Mouse (Mus musculus): ENCODE results near the gene Zfp628.

Zfp628 gene

DNA sequence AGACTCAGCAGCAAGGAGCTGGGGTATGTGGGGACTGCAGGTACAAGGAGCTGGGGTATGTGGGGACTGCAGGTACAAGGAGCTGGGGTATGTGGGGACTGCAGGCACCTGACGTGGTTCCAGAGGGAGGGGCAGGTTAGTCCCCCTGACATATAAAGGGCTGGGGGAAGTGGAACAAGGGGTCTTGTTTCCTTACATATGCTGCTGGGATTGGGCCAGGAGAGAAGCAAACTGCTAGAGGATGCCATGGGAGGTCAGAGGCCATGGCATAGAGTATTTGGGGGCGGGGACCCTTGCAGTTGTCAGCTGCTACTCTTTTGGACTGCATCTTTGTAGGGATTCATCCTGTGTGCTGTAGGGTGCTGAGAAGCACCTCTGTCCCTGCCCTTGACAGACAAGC is 2.5 kb downstream of the Zfp628 start:
- DNase-seq (ENCODE audit: low spot score in 2 of 2), result no peak

DNA sequence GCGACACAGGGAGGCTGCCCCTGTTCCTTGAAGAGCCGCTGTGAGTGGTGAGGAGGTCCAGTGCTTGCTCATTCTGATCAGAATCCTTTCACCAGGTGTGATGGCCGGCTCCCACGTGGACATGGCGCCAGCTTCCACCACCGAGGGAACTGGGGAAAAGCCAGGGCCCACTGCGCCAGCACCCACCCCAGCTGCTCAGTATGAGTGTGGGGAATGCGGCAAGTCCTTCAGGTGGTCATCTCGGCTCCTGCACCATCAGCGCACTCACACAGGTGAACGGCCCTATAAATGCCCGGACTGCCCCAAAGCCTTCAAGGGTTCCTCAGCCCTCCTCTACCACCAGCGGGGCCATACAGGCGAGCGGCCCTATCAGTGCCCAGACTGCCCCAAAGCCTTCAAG is 3.7 kb downstream of the Zfp628 start:
- no peak for DNase-seq (ENCODE audit: low spot score in 2 of 2)

DNA sequence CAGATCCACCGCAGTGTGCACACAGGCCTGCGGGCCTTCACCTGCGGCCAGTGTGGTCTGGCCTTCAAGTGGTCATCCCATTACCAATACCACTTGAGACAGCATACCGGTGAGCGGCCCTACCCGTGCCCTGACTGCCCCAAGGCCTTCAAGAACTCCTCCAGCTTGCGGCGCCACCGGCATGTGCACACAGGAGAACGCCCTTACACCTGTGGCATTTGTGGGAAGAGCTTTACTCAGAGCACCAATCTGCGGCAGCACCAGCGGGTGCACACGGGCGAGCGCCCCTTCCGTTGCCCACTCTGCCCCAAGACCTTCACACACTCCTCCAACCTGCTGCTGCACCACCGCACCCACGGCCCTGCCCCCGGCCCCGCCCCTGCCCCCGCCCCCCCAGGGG is 4.1 kb downstream of the Zfp628 start:
- no peak for DNase-seq (ENCODE audit: low spot score in 2 of 2)

DNA sequence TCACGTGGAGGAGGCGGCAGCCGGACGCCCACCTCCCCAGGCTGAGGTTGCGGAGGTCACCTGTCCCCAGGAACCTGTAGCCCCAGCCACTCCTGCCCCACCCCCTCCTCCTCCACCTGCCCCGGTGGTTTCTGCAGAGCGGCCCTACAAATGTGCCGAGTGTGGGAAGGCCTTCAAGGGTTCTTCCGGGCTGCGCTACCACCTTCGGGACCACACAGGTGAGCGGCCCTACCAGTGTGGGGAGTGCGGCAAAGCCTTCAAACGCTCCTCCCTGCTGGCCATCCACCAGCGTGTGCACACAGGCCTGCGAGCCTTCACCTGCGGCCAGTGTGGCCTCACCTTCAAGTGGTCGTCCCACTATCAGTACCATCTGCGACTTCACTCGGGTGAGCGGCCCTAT is 5.0 kb downstream of the Zfp628 start:
- DNase-seq (ENCODE audit: low spot score in 2 of 2), result no peak

DNA sequence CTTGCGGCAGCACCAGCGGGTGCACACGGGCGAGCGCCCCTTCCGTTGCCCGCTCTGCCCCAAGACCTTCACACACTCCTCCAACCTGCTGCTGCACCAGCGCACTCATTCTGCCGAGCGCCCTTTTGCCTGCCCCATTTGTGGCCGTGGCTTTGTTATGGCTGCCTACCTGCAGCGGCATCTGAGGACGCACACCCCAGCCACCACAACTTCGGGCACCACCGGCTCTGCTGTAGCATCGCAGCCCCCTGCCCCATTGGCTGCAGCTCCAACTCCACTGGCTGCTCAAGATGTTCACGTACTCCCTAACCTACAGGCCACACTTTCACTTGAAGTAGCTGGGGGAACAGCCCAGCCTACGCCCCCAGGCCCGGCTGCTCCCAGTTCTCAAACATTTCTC is 5.5 kb downstream of the Zfp628 start:
- no peak for DNase-seq (ENCODE audit: low spot score in 2 of 2)

DNA sequence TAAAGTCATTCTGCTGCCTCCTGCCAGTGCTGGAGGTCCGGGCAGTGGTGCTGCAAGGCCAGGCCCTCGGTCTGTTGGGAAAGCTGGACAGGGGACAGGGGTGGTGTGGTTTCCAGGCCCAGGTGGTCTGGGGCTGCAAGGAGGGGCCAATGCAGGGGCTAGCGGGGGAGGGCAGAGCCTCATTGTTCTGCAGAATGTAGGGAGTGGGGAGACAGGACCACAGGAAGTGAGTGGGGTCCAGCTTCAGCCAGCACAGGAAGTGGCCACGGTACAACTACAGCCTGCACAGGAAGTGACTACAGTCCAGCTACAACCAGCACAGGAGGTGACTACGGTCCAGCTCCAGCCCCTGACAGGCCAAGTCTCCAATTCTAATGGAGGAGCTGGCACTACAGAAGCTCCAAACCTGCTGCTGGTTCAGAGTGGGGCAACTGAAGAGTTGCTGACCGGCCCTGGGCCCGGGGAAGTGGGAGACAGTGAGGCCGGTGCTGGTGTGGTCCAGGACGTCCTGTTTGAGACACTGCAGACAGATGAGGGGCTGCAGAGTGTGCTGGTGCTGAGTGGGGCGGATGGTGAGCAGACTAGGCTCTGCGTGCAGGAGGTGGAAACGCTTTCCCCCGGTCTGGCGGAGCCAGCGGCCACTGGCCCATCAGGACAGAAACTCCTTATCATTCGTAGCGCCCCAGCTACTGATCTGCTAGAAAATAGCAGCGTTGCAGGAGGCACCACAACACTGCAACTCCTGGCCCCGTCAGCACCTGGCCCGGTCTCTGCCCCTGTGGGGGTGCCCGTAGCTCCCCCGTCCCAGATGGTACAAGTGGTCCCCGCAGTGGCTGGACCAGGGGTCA is 6.2 kb downstream of the Zfp628 start:
- DNase-seq (ENCODE audit: low spot score in 2 of 2), result no peak

DNA sequence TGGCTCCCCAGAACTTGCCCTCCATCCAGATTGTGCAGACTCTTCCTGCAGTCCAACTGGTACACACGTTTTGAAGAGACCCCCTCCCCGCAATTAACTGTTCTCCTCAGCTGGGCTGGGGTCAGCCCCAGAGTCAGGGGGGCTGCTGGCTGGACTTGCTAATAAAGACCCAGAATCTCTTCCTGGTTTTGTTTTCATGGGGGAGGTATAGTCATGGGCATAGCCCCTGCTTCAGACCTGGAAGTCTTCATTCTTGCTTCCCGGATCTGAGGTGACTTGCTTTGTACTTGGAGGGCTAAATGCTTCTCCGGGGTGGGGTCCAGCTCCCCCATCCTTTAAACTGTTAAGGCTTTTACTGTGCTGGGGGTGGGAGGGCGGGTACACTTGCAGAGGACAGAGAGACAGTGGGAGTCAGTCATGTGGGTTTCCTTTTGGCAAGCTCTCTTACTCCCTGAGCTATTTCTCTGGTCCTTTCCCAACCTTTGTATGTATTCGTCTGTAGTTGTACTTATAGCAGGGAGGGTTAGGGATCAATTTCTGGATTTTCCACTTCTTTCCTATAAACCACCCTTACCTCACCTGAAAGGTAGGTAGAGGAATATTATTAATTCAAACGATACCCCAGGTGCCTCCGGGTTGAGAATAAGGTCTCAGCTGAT is 6.9 kb downstream of the Zfp628 start, which contains the start of gene Nat14:
Gene Nat14 (plus strand): TSS at position 205 of the 659 bp plus-strand sequence.
- DNase-seq (ENCODE audit: low spot score in 2 of 2), result no peak

DNA sequence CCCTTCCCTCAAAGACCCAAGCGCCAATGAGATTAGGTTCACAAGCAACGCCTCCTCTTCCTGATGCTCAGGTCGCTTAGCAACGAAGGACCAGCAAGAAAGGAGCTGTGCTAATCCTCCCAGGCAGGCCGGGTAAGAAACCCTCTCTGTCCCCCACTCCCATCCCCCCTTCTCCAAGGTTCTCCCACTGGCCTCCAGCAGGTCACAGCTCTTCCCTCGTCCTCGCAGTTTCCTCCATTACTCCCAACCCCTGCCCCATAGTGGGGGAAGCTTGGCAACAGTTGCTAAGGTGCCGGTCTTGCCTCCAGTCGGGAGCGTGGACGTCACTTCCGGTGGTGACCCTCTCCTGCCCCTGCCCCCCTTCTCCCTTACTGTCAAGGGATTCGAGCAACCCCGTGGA is 7.5 kb downstream of the Zfp628 start:
- DNase-seq (ENCODE audit: low spot score in 2 of 2), result peak in 1 of 2 experiments; percentile 36

DNA sequence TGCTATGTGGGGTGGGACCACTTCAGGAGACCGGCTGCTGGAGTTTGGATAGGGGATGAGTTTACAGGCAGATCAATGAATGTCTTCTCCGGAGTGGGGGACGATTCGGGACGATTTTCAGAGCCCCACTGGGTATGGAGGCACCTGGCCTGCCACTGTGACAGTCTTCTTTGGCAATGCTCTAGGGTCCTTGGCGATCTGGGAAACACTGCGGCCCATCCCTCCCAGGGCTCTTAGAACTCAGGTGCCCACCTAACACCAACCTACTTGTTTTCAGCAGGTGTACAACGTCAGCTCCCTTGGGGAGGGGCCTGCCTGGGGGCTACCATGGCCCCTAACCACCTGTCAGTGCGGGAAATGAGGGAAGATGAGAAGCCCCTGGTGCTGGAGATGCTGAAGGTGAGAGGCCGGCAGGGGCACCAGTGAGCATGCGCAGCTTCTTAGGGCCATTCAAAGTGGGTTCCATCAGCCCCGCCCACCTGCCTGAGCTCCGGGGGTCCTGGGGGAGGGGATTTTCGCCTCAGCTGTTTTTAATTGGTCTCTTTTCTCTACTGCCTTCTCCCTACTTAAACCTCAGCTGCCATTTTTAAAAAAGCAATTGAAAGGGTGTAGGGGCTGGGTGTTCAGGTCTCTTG is 8.0 kb downstream of the Zfp628 start:
- no peak for DNase-seq (ENCODE audit: low spot score in 2 of 2)

DNA sequence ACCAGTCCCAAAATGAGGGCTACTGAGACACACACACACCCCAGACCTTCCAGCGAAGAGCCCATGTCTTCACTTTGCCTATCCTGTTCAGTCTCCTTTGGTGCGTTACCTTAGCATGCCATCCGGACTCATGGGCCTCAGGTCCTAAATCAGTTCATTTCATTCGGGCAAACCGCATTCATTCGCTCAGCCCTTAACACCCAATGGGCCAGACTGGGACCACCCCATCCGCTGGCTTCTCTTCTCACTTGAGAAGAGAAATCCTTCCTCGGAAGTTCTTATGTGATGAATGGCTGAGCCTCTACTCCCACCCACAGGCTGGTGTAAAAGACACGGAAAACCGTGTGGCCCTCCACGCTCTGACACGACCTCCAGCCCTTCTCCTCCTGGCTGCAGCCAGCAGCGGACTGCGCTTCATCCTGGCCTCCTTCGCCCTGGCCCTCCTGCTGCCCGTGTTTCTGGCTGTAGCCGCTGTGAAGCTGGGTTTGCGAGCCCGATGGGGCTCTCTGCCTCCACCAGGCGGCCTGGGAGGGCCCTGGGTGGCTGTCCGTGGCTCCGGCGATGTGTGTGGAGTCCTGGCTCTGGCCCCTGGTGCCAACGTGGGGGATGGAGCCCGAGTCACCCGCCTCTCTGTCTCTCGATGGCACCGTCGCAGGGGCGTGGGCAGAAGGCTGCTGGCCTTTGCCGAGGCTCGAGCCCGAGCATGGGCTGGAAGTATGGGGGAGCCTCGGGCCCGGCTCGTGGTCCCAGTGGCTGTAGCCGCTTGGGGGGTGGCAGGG is 8.8 kb downstream of the Zfp628 start:
- DNase-seq (ENCODE audit: low spot score in 2 of 2), result peak; percentile 38 to 44

DNA sequence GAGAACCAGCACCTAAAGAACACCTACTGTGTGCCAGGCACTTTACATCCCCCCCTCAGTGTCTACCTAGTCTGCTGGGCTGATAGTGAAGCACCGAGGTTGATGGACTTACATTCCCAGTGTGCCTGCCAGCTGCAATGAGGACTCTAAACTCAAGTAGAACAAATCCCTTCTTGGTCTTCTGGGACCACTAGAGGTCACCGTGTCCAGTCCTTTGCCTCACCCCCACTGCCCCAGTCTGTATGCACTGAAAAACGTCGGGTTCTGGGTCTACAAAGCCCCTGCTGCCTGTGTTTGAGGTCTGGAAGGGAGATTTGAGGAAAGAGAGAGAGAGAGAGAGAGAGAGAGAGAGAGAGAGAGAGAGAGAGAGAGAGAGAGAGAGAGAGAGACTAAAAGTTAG is 9.5 kb downstream of the Zfp628 start:
- DNase-seq (ENCODE audit: low spot score in 2 of 2), result no peak

DNA sequence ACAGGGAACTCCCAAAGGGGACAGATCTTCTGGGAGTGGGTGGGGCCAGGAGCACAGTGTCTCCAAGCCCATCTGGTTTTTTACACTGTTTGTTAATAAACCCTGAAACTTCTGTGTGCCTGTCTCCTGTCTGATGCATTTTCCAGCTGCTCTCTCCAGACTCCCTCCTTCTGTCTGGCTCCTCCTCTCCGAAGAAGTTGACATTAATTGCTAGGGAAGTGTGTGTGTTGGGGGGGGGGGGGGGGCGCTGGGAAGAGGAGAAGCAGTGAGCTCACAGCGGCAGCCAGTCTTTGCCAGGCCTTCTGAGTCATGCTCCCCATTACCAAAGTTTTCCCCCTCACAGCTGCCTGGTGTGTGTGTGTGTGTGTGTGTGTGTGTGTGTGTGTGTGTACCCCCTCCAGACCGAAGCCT is 9.9 kb downstream of the Zfp628 start:
- DNase-seq (ENCODE audit: low spot score in 2 of 2), result peak in 1 of 2 experiments; percentile 38

DNA sequence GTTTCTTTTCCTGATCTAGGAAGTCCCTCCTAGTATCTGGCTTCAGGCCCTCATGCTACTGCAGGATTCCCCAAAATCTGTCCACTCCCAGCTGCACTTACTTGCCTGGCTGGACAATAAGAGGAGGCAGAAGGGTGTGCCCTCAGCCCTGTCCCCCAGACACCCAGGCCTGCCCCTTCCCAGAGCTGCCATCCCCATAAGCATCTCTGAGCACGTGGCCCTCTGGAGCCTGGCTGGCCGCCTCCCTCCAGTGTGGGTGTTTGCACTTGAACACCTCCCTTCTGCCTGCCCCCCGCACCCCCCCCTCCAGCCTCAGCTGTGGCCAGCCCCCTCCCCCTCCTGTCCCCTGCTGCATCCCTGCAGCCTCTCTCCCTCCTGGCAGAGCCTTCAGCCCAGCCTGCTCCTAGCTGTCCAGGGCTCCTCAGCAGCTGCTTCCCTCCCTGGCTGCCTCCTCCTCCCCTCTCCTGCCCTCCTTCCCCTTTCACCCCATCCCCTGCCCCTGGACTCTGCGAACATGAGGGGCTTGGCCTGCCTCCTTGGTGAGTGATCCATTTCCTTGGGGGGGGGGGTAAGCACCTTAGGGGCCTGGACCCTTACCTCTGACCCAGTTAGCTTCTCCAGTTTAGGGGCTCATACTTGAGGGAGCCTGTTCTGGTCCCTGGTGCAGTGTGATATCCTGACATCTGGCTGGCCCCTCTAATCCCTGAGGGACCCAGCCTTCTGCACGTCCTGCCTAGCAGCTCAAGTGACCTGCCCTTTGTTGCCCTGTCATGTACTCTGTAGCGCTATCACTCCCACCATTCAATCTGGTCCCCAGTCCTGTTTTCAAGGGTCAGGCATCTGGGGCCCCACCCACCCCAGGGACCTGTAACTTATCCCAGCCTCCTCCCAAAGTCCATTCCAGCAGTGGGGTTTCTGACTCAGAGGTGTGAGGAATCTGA is 10.7 kb downstream of the Zfp628 start, which contains the start of gene Ssc5d:
Gene Ssc5d (plus strand): TSS at position 345 of the 941 bp plus-strand sequence.
- DNase-seq (ENCODE audit: low spot score in 2 of 2), result peak in 1 of 2 experiments; percentile 40

DNA sequence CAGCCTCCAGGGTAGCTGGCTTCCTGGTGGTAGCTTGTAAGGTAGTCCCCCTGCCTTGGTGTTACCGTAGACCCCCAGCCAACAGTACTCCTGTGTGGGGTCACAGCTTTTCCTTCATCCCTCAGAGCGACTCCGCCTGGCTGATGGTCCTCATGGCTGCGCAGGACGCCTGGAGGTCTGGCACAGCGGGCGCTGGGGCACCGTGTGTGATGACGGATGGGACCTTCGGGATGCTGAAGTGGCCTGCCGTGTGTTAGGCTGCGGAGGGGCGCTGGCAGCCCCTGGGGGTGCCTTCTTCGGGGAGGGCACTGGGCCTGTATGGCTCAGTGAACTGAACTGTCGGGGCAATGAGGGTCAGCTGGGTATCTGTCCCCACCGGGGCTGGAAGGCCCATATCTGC is 11.8 kb downstream of the Zfp628 start:
- DNase-seq (ENCODE audit: low spot score in 2 of 2), result no peak

DNA sequence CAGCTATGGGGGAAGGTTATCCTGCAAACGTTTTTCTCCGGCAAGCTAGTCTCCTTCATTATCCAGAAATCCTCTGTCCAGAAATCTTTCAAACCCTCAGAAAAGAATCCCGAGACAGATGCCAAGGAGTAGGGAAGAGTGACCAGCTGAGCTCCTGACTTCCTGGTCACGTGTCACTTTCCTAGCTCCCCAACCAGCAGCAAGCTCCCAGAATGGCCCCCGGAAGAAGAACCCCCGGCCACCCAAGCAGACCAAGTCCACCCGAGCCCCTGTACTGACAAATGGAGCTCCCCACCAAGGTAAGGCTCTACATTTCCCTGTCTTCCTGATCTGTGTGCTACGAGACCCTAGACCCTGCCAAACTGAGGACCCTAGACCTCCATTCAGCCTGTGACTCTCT is 12.7 kb downstream of the Zfp628 start:
- DNase-seq (ENCODE audit: low spot score in 2 of 2), result no peak

DNA sequence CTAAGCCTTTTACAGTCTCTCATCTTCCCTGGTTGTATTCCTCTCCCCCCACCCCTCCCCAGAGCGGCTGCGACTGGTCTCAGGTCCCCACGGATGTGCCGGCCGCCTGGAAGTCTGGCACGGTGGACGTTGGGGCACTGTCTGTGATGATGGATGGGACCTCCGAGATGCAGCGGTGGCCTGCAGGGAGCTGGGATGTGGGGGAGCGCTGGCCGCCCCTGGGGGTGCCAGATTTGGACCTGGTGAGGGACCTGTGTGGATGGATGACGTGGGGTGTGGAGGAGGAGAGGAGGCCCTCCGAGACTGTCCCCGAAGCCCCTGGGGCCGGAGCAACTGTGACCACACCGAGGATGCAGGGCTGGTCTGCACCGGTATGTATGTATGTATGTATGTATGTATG is 13.3 kb downstream of the Zfp628 start:
- DNase-seq (ENCODE audit: low spot score in 2 of 2), result no peak

DNA sequence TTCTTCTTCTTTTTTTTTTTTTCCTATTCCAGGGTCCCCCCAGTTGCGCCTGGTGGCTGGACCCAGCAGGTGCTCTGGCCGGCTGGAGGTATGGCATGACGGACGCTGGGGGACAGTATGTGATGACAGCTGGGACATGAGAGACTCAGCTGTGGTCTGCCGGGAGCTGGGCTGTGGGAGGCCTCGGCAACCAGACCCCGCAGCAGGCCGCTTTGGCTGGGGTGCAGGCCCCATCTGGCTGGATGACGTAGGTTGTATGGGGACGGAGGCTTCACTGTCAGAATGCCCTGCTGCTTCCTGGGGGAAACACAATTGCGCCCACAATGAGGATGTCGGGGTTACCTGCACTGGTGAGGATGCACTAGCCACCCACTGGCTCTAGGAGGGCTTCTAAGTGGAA is 18.1 kb downstream of the Zfp628 start:
- DNase-seq (ENCODE audit: low spot score in 2 of 2), result no peak

DNA sequence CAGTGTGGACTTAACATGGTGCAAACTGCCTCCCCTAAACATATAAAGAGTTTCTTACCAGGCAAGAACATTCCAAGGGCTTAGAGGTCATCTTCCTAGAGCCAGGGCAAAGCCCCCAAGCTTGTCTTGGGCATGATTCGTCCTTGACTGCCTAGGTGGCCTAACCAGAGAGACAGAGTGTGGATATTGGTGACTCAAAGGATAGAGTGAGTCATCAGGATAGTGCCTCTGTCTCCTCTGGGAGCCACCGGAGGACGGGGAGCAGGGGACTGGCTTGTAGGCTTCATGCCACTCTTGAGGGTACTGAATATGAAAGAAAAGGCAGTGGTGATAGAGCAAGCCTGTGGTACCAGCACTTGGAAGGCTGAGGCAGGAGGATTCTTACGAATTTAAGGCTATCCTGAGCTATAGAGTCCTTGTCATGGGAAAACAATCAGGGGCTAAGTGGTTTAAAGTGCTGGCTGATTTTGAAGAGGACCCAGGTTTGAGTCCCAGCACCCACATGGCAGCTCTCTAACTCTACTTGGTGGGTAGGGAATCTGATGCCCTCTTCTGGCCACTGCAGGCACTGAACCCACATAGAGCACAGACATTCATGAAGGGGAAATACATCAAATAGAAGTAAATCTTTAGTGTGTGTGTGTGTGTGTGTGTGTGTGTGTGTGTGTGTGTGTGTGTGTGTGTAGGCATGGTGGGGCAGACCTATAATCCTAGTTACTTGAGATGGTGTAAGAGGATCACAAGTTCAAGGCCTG is 19.3 kb downstream of the Zfp628 start:
- no peak for DNase-seq (ENCODE audit: low spot score in 2 of 2)

DNA sequence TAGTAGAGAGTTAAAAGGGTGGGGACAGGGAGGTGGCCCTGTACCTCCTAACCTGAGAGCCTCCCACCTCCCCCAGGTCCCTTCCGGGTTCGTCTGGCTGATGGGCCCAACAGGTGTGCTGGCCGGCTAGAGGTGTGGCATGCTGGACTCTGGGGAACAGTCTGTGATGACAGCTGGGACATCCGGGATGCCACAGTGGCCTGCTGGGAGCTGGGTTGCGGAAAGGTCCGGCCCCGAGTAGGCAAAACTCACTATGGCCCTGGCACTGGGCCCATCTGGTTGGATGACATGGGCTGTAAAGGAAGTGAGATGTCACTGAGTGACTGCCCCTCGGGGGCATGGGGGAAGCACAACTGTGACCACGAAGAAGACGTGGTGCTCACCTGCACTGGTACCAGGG is 21.8 kb downstream of the Zfp628 start:
- no peak for DNase-seq (ENCODE audit: low spot score in 2 of 2)

DNA sequence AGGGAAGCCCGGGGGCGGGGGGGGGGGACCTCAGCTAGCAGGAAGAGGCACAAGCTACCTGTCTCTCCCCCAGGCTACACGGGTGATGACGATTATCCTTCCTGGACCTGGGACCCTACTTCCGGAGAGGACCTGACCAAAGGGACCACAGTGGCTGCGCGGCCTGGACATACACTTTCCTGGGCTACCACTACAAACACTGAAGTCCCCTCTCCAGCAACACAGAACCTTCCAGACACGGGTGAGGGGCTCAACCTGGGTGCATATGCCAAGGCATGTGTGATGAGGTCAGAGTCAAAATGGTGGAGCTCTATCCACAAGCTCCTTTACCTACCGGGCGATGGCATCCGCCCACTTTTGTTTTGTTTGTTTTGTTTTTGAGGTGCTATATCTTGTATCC is 22.4 kb downstream of the Zfp628 start:
- no peak for DNase-seq (ENCODE audit: low spot score in 2 of 2)

Measured in urinary bladder, postnatal 36 days (tissue).